Mouse (Mus musculus) gastrocnemius, postnatal 10 days (tissue): ENCODE measurements around the gene Pex10. TPM values are rescaled to one million over a fixed set of nuclear protein-coding genes. Genes with fewer than 3 reads are reported as not detected.

Experiments used
- DNase-seq: peaks from one replicate; pipeline ENCODE4 v3.0.0; 2021; ENCODE audit warnings: mixed read lengths
- total RNA-seq, 2 experiments: library from RNA; stranded (reverse); gene quantifications; 2 replicates each; pipeline ENCODE4 v1.2.3; 2021

The Pex10 gene
- total RNA-seq, 2 experiments from 2014 or later, result 10.5 to 13.6 TPM

- no peak for DNase-seq
Measured at GRCm38 (mm10) chr4:155093431-155094149, 26.8 kb downstream of the Pex10 start.

GRCm38 (mm10) chr4:155094565-155094964 is 27.7 kb downstream of the Pex10 start:
- peak; percentile 41 for DNase-seq

- DNase-seq, result peak; percentile 87
Measured at GRCm38 (mm10) chr4:155095238-155095900, 28.6 kb downstream of the Pex10 start.

GRCm38 (mm10) chr4:155095967-155096366 is 29.2 kb downstream of the Pex10 start:
- DNase-seq, result no peak

- no peak for DNase-seq
Measured at GRCm38 (mm10) chr4:155097452-155097851, 30.6 kb downstream of the Pex10 start.

GRCm38 (mm10) chr4:155098572-155098971 is 31.8 kb downstream of the Pex10 start:
- DNase-seq, result no peak

GRCm38 (mm10) chr4:155107886-155108285 is 41.1 kb downstream of the Pex10 start:
- no peak for DNase-seq

- DNase-seq, result no peak
Measured at GRCm38 (mm10) chr4:155109471-155109870, 42.7 kb downstream of the Pex10 start.

- DNase-seq, result no peak
Measured at GRCm38 (mm10) chr4:155113766-155114410, 47.1 kb downstream of the Pex10 start.

- no peak for DNase-seq
Measured at GRCm38 (mm10) chr4:155116607-155117006, 49.8 kb downstream of the Pex10 start.

- no peak for DNase-seq
Measured at GRCm38 (mm10) chr4:155117396-155117978, 50.7 kb downstream of the Pex10 start.

GRCm38 (mm10) chr4:155118278-155118677 is 51.5 kb downstream of the Pex10 start:
- DNase-seq, result no peak

GRCm38 (mm10) chr4:155120038-155120437 is 53.2 kb downstream of the Pex10 start:
- DNase-seq, result no peak

- no peak for DNase-seq
Measured at GRCm38 (mm10) chr4:155120583-155120982, 53.8 kb downstream of the Pex10 start.

GRCm38 (mm10) chr4:155121222-155121621 is 54.4 kb downstream of the Pex10 start:
- DNase-seq, result no peak

Other genes starting within 250 kb of the Pex10 start
- not detected for gene Ttc34, start 229.6 kb upstream of the Pex10 start, total RNA-seq
- gene Mmel1, start 197.4 kb upstream of the Pex10 start, total RNA-seq, result under 1 TPM; 0.68 to 0.78 TPM
- gene Fam213b, start 167.9 kb upstream of the Pex10 start, total RNA-seq, result 100 to 1,000 TPM; 121 to 143 TPM
- 1 to 10 TPM; 1.8 to 4.2 TPM for gene Tnfrsf14, start 138.5 kb upstream of the Pex10 start, total RNA-seq
- under 1 TPM in 1 of 2 experiments, not detected in 1; 0.36 TPM for gene Hes5, start 106.1 kb upstream of the Pex10 start, total RNA-seq
- 10 to 100 TPM; 26.1 to 28.7 TPM for gene Pank4, start 102.9 kb upstream of the Pex10 start, total RNA-seq
- under 1 TPM; 0.09 to 0.14 TPM for gene Plch2, start 10.2 kb upstream of the Pex10 start, total RNA-seq
- 10 to 100 TPM; 49.0 to 58.1 TPM for gene Rer1, start 19.4 kb downstream of the Pex10 start, total RNA-seq
- gene Morn1, start 19.6 kb downstream of the Pex10 start, total RNA-seq, result 1 to 10 TPM; 2.6 to 4.3 TPM
- 10 to 100 TPM; 68.1 to 79.6 TPM for gene Ski, start 155.6 kb downstream of the Pex10 start, total RNA-seq
- 10 to 100 TPM; 18.9 to 26.4 TPM for gene Faap20, start 182.8 kb downstream of the Pex10 start, total RNA-seq